Mouse (Mus musculus) liver, embryonic 16.5 days (tissue): ENCODE data around the gene Igf2bp3. TPM values are rescaled to one million over a fixed set of nuclear protein-coding genes. Genes with fewer than 3 reads are reported as not detected.

Experiments used
- ATAC-seq: fragments of 200-750 bp; cut with Nextera tagmentation; 2 replicates; pipeline ENCODE4 v1.8.0; 2017; ENCODE audit warnings: low read depth, mild to moderate bottlenecking, moderate number of reproducible peaks, moderate library complexity
- H3K27ac ChIP-seq: fragments of 300-500 bp; sonication (generic); 2 replicates; pipeline ENCODE4 v1.5.1; 2014; ENCODE audit warnings: mild to moderate bottlenecking, low read length
- H3K27me3 ChIP-seq: fragments of 300-500 bp; sonication (generic); 2 replicates; pipeline ENCODE4 v1.6.1; 2014; ENCODE audit warnings: low read depth, low read length, mixed read lengths; ENCODE audit not compliant: control insufficient read depth, insufficient read depth
- H3K36me3 ChIP-seq: fragments of 300-500 bp; sonication (generic); 2 replicates; pipeline ENCODE4 v1.6.1; 2014; ENCODE audit warnings: mild to moderate bottlenecking; ENCODE audit not compliant: control insufficient read depth, insufficient read depth
- H3K4me1 ChIP-seq: fragments of 300-500 bp; sonication (generic); 2 replicates; pipeline ENCODE4 v1.6.1; 2014; ENCODE audit warnings: low read depth, low read length, mixed read lengths; ENCODE audit not compliant: control insufficient read depth
- H3K4me2 ChIP-seq: fragments of 300-500 bp; sonication (generic); 2 replicates; pipeline ENCODE4 v1.6.1; 2014; ENCODE audit warnings: low read depth, low read length, mixed read lengths
- H3K4me3 ChIP-seq: fragments of 300-500 bp; sonication (generic); 2 replicates; pipeline ENCODE4 v1.5.1; 2014; ENCODE audit warnings: low read depth, mild to moderate bottlenecking, low read length
- H3K9ac ChIP-seq: fragments of 300-500 bp; sonication (generic); 2 replicates; pipeline ENCODE4 v1.6.1; 2014; ENCODE audit warnings: low read depth, low read length
- H3K9me3 ChIP-seq: fragments of 300-500 bp; sonication (generic); replicated peaks from 2 replicates; pipeline ENCODE4 v1.6.1; 2016; ENCODE audit warnings: low read length; ENCODE audit not compliant: control insufficient read depth
- WGBS: fragments of 180-500 bp; shearing (Covaris S2); extraction: QIAGEN DNeasy Blood & Tissue Kit; methylation state at CpG from one replicate; pipeline ENCODE4 v1.1.7; 2014; ENCODE audit not compliant: insufficient replicate concordance; 5-methylcytosine and 5-hydroxymethylcytosine counted together
- polyA plus RNA-seq: library from polyadenylated mRNA; unstranded; fragments of >200 nt; fragmentation: Nextera tagmentation; extraction: Ambion mirVana; gene quantifications from 2 replicates; pipeline ENCODE4 v1.2.1, GENCODE M21; 2015

The Igf2bp3 gene
- polyA plus RNA-seq, 1 experiment from 2014 or later = 17.9 TPM

GRCm38 (mm10) chr6:49208935-49209334 is 5.8 kb downstream of the Igf2bp3 start:
- no peaks in the 10 kb centered on the region for H3K9me3 ChIP-seq
- H3K9ac ChIP-seq = no peak overlapping the region
- 48% methylated on average over 5 of the region's 5 CpGs for WGBS
- peaks cover 47% of the 10 kb centered on the region for H3K4me1 ChIP-seq
- peak; percentile 67 for ATAC-seq
- H3K4me2 ChIP-seq = peak overlapping the region; percentile 27
- H3K27ac ChIP-seq = no peak overlapping the region; the same call in 1 of the 2 replicates
- H3K36me3 ChIP-seq = no peaks in the 10 kb centered on the region
- H3K27me3 ChIP-seq = no peaks in the 10 kb centered on the region
- 0 out of 2 replicates have a peak overlapping the region, but pooled peaks have one; percentile 2 for H3K4me3 ChIP-seq

- Histone ChIP-seq H3K27me3 (no peaks in the 10 kb centered on the region), H3K36me3 (no peaks in the 10 kb centered on the region), H3K9ac (no peak overlapping the region), H3K9me3 (no peaks in the 10 kb centered on the region), H3K4me1 (peaks cover 43% of the 10 kb centered on the region), H3K4me3 (0 out of 2 replicates have a peak overlapping the region, but pooled peaks have one; percentile 2), H3K4me2 (peak overlapping the region; percentile 27), H3K27ac (peak overlapping the region; percentile 30)
- no peak for ATAC-seq
- 32% methylated on average over 8 of the region's 8 CpGs for WGBS
Measured at GRCm38 (mm10) chr6:49208297-49208930, 6.3 kb downstream of the Igf2bp3 start.

- Histone ChIP-seq H3K9me3 (no peaks in the 10 kb centered on the region), H3K4me3 (no peak overlapping the region), H3K9ac (no peak overlapping the region), H3K36me3 (no peaks in the 10 kb centered on the region), H3K27ac (no peak overlapping the region), H3K27me3 (no peaks in the 10 kb centered on the region), H3K4me1 (peaks cover 29% of the 10 kb centered on the region), H3K4me2 (no peak overlapping the region)
- 62% methylated on average over 1 of the region's 1 CpGs for WGBS
- no peak for ATAC-seq
Measured at GRCm38 (mm10) chr6:49206416-49206815, 8.3 kb downstream of the Igf2bp3 start.

GRCm38 (mm10) chr6:49195188-49195587 is 19.6 kb downstream of the Igf2bp3 start:
- Histone ChIP-seq H3K36me3 (no peaks in the 10 kb centered on the region), H3K27ac (no peak overlapping the region), H3K4me3 (no peak overlapping the region), H3K27me3 (no peaks in the 10 kb centered on the region), H3K9me3 (no peaks in the 10 kb centered on the region), H3K4me1 (no peaks in the 10 kb centered on the region), H3K4me2 (no peak overlapping the region), H3K9ac (no peak overlapping the region)
- no peak for ATAC-seq
- 86% methylated on average over 10 of the region's 10 CpGs for WGBS

- no peaks in the 10 kb centered on the region for H3K4me1 ChIP-seq
- H3K4me2 ChIP-seq = no peak overlapping the region
- no peaks in the 10 kb centered on the region; the same call in 1 of the 2 replicates for H3K36me3 ChIP-seq
- H3K4me3 ChIP-seq = no peak overlapping the region
- no peak for ATAC-seq
- no peak overlapping the region for H3K9ac ChIP-seq
- 82% methylated on average over 4 of the region's 4 CpGs for WGBS
- no peak overlapping the region for H3K27ac ChIP-seq
- no peaks in the 10 kb centered on the region for H3K27me3 ChIP-seq
- no peaks in the 10 kb centered on the region for H3K9me3 ChIP-seq
Measured at GRCm38 (mm10) chr6:49194536-49194935, 20.2 kb downstream of the Igf2bp3 start.

- Histone ChIP-seq H3K36me3 (no peaks in the 10 kb centered on the region; the same call in 1 of the 2 replicates), H3K9me3 (no peaks in the 10 kb centered on the region), H3K9ac (no peak overlapping the region), H3K27me3 (no peaks in the 10 kb centered on the region), H3K4me1 (no peaks in the 10 kb centered on the region), H3K27ac (no peak overlapping the region), H3K4me3 (no peak overlapping the region), H3K4me2 (no peak overlapping the region)
- no peak for ATAC-seq
Measured at GRCm38 (mm10) chr6:49189363-49189762, 25.4 kb downstream of the Igf2bp3 start.

GRCm38 (mm10) chr6:49187299-49187698 is 27.5 kb downstream of the Igf2bp3 start:
- no peak overlapping the region for H3K9ac ChIP-seq
- no peak overlapping the region for H3K4me3 ChIP-seq
- no peaks in the 10 kb centered on the region for H3K9me3 ChIP-seq
- no peaks in the 10 kb centered on the region for H3K4me1 ChIP-seq
- no peaks in the 10 kb centered on the region for H3K27me3 ChIP-seq
- no peak overlapping the region for H3K4me2 ChIP-seq
- no peak overlapping the region for H3K27ac ChIP-seq
- H3K36me3 ChIP-seq = no peaks in the 10 kb centered on the region; the same call in 1 of the 2 replicates
- 71% methylated on average over 7 of the region's 7 CpGs for WGBS
- no peak for ATAC-seq

- 51% methylated on average over 5 of the region's 5 CpGs for WGBS
Measured at GRCm38 (mm10) chr6:49176018-49176417, 38.7 kb downstream of the Igf2bp3 start.

GRCm38 (mm10) chr6:49174616-49175015 is 40.1 kb downstream of the Igf2bp3 start:
- Histone ChIP-seq H3K4me3 (no peak overlapping the region), H3K9ac (no peak overlapping the region), H3K4me1 (peaks cover 2% of the 10 kb centered on the region), H3K9me3 (no peaks in the 10 kb centered on the region), H3K27ac (no peak overlapping the region), H3K36me3 (no peaks in the 10 kb centered on the region), H3K27me3 (no peaks in the 10 kb centered on the region), H3K4me2 (no peak overlapping the region)
- ATAC-seq = no peak

More at GRCm38 (mm10) chr6:49176018-49176417, 38.7 kb downstream of the Igf2bp3 start:
- no peak overlapping the region for H3K4me2 ChIP-seq
- no peaks in the 10 kb centered on the region for H3K27me3 ChIP-seq
- no peak overlapping the region for H3K9ac ChIP-seq
- no peak overlapping the region for H3K27ac ChIP-seq
- no peak overlapping the region for H3K4me3 ChIP-seq
- no peak for ATAC-seq
- H3K9me3 ChIP-seq = no peaks in the 10 kb centered on the region
- H3K4me1 ChIP-seq = peaks cover 5% of the 10 kb centered on the region
- H3K36me3 ChIP-seq = no peaks in the 10 kb centered on the region
